ENCODE assay signal across 28 mouse cellular contexts in genomic region chr13:109168556-109169334, GRCm38 (mm10).
DNase-seq lines count a peak whose midpoint lies in the region; ATAC-seq and TF ChIP-seq lines count a peak whose summit lies in the region.
"Had no signal": no experiment of that assay in that cellular context is flagged by ENCODE, and none has a peak within 500 bp of the region (broad histone marks: within the 10 kb centered on the region; RNA-seq: fewer than 3 reads in every experiment).

No protein-coding gene starts in this region.

- H3K9me3 ChIP-seq in forebrain, embryonic 12.5 days, result no peaks in the 10 kb centered on the region
- no peaks in the 10 kb centered on the region for H3K9me3 ChIP-seq in forebrain, embryonic 13.5 days (replicated peaks)
- no peaks in the 10 kb centered on the region for H3K9me3 ChIP-seq in midbrain, embryonic 11.5 days (ENCODE audit: control insufficient read depth, low read length)
- no peaks in the 10 kb centered on the region for H3K9me3 ChIP-seq in midbrain, embryonic 10.5 days (replicated peaks)
- H3K9me3 ChIP-seq in midbrain, embryonic 14.5 days (ENCODE audit: control insufficient read depth, low read length), result no peaks in the 10 kb centered on the region
- H3K9me3 ChIP-seq in liver, postnatal 0 days (ENCODE audit: low read length), result no peaks in the 10 kb centered on the region
- H3K9me3 ChIP-seq: heart, embryonic 12.5 days; liver, embryonic 12.5 days; megakaryocyte, embryonic 14.5 days had no signal

- H3K4me3 ChIP-seq in forebrain, embryonic 12.5 days (replicated peaks), result no peak overlapping the region
- no peak overlapping the region for H3K4me3 ChIP-seq in forebrain, embryonic 13.5 days
- no peak overlapping the region for H3K4me3 ChIP-seq in midbrain, embryonic 11.5 days (ENCODE audit: low read depth, low read length)
- no peak overlapping the region for H3K4me3 ChIP-seq in midbrain, embryonic 10.5 days
- H3K4me3 ChIP-seq in midbrain, embryonic 14.5 days (replicated peaks; ENCODE audit: low read depth, low read length), result no peak overlapping the region
- H3K4me3 ChIP-seq in liver, postnatal 0 days (ENCODE audit: low read depth, low read length), result no peak overlapping the region
- H3K4me3 ChIP-seq: erythroblast, embryonic 14.5 days; heart, adult 2 months; heart, embryonic 12.5 days; liver, embryonic 12.5 days; megakaryocyte, embryonic 14.5 days had no signal

- DNase-seq in midbrain, embryonic 11.5 days (ENCODE audit: low spot score, missing footprints), result no peak
- no peak for DNase-seq in midbrain, embryonic 10.5 days (ENCODE audit: low spot score)
- peak; percentile 47 for DNase-seq in brain, embryonic 14.5 days (ENCODE audit: low read depth)
- DNase-seq in midbrain, embryonic 14.5 days, result peak; percentile 59
- no peak for DNase-seq in liver, postnatal 0 days
- DNase-seq in kidney, adult 11 months, result no peak
- DNase-seq: adrenal gland, postnatal 10 days; cerebellum, adult 11-12 months; cerebellum, adult 9-11 months; forebrain, postnatal 0 days; heart, adult 2 months; heart, postnatal 4 days; kidney, adult 2 months; kidney, postnatal 4 days; left cerebral cortex, postnatal 4 days; lung, adult 18-20 months; lung, postnatal 4 days; right cerebral cortex, postnatal 14 days; thymus, postnatal 4 days had no signal

- H3K9ac ChIP-seq in forebrain, embryonic 12.5 days, result no peak overlapping the region
- no peak overlapping the region for H3K9ac ChIP-seq in forebrain, embryonic 13.5 days
- no peak overlapping the region for H3K9ac ChIP-seq in midbrain, embryonic 11.5 days (ENCODE audit: low read length)
- H3K9ac ChIP-seq in midbrain, embryonic 14.5 days (replicated peaks; ENCODE audit: low read length), result no peak overlapping the region
- no peak overlapping the region for H3K9ac ChIP-seq in liver, postnatal 0 days (replicated peaks)
- H3K9ac ChIP-seq: forebrain, postnatal 0 days; heart, embryonic 12.5 days; liver, embryonic 12.5 days had no signal

- H3K36me3 ChIP-seq in forebrain, embryonic 12.5 days (replicated peaks), result no peaks in the 10 kb centered on the region
- H3K36me3 ChIP-seq in forebrain, embryonic 13.5 days (ENCODE audit: poor library complexity, severe bottlenecking), result no peaks in the 10 kb centered on the region
- no peaks in the 10 kb centered on the region for H3K36me3 ChIP-seq in midbrain, embryonic 11.5 days (ENCODE audit: control insufficient read depth, insufficient read depth, low read length)
- no peaks in the 10 kb centered on the region for H3K36me3 ChIP-seq in midbrain, embryonic 10.5 days
- no peaks in the 10 kb centered on the region for H3K36me3 ChIP-seq in midbrain, embryonic 14.5 days (ENCODE audit: control insufficient read depth, insufficient read depth, low read length)
- no peaks in the 10 kb centered on the region for H3K36me3 ChIP-seq in liver, postnatal 0 days (replicated peaks; ENCODE audit: insufficient read depth, low read length)
- H3K36me3 ChIP-seq: heart, embryonic 12.5 days; liver, embryonic 12.5 days had no signal

- H3K27ac ChIP-seq in forebrain, embryonic 12.5 days, result 0 out of 2 replicates have a peak overlapping the region, but pooled peaks have one; percentile 31
- H3K27ac ChIP-seq in forebrain, embryonic 13.5 days, result no peak overlapping the region
- H3K27ac ChIP-seq in midbrain, embryonic 11.5 days (ENCODE audit: low read depth, low read length), result no peak overlapping the region
- no peak overlapping the region; the same call in 1 of the 2 replicates for H3K27ac ChIP-seq in midbrain, embryonic 10.5 days (replicated peaks)
- no peak overlapping the region; the same call in 1 of the 2 replicates for H3K27ac ChIP-seq in midbrain, embryonic 14.5 days (replicated peaks; ENCODE audit: low read depth, low read length)
- H3K27ac ChIP-seq in liver, postnatal 0 days (ENCODE audit: low read depth), result no peak overlapping the region
- H3K27ac ChIP-seq: heart, adult 2 months; liver, embryonic 12.5 days had no signal

- H3K4me2 ChIP-seq in forebrain, embryonic 12.5 days, result no peak overlapping the region
- no peak overlapping the region for H3K4me2 ChIP-seq in forebrain, embryonic 13.5 days
- H3K4me2 ChIP-seq in midbrain, embryonic 11.5 days, result no peak overlapping the region
- H3K4me2 ChIP-seq in midbrain, embryonic 14.5 days (ENCODE audit: low read length), result no peak overlapping the region
- H3K4me2 ChIP-seq in liver, postnatal 0 days (ENCODE audit: low read depth, low read length), result no peak overlapping the region
- H3K4me2 ChIP-seq: heart, embryonic 12.5 days; liver, embryonic 12.5 days had no signal

- TF ChIP-seq POLR2A in brain, embryonic 14.5 days (IDR thresholded peaks at IDR 0.05; ENCODE audit: borderline replicate concordance, extremely low read depth, insufficient read depth, insufficient read length, poor library complexity, severe bottlenecking), result no peak

- 50% methylated on average over 9 of the region's 9 CpGs for whole genome bisulfite sequencing in forebrain, embryonic 12.5 days
- 34% methylated on average over 9 of the region's 9 CpGs for WGBS in forebrain, embryonic 13.5 days
- WGBS in midbrain, embryonic 11.5 days, result 47% methylated on average over 9 of the region's 9 CpGs
- 73% methylated on average over 9 of the region's 9 CpGs for WGBS in midbrain, embryonic 10.5 days
- WGBS in midbrain, embryonic 14.5 days, result 14% methylated on average over 9 of the region's 9 CpGs
- 86% methylated on average over 9 of the region's 9 CpGs for WGBS in liver, postnatal 0 days (ENCODE audit: insufficient replicate concordance)

- H3K4me1 ChIP-seq in forebrain, embryonic 12.5 days, result peaks cover 12% of the 10 kb centered on the region; the same call in 1 of the 2 replicates
- peaks cover 7% of the 10 kb centered on the region for H3K4me1 ChIP-seq in forebrain, embryonic 13.5 days
- H3K4me1 ChIP-seq in midbrain, embryonic 11.5 days (ENCODE audit: control insufficient read depth, insufficient read depth, low read length), result peaks cover 7% of the 10 kb centered on the region
- peaks cover 10% of the 10 kb centered on the region for H3K4me1 ChIP-seq in midbrain, embryonic 10.5 days
- H3K4me1 ChIP-seq in midbrain, embryonic 14.5 days (ENCODE audit: control insufficient read depth, insufficient read depth, low read length), result no peaks in the 10 kb centered on the region
- no peaks in the 10 kb centered on the region for H3K4me1 ChIP-seq in liver, postnatal 0 days (ENCODE audit: insufficient read depth)
- H3K4me1 ChIP-seq: heart, embryonic 12.5 days; liver, embryonic 12.5 days; megakaryocyte, embryonic 14.5 days had no signal

- no peak for TF ChIP-seq CTCF in brain, embryonic 14.5 days (IDR thresholded peaks at IDR 0.05; ENCODE audit: borderline replicate concordance, extremely low read depth, insufficient read depth, insufficient read length)
- TF ChIP-seq CTCF in liver, postnatal 0 days (IDR thresholded peaks at IDR 0.05; ENCODE audit: low read depth), result no peak

- H3K27me3 ChIP-seq in forebrain, embryonic 12.5 days, result no peaks in the 10 kb centered on the region
- H3K27me3 ChIP-seq in forebrain, embryonic 13.5 days, result no peaks in the 10 kb centered on the region
- H3K27me3 ChIP-seq in midbrain, embryonic 11.5 days (ENCODE audit: control insufficient read depth, insufficient read depth, low read length), result no peaks in the 10 kb centered on the region
- no peaks in the 10 kb centered on the region for H3K27me3 ChIP-seq in midbrain, embryonic 10.5 days (ENCODE audit: low read depth, poor library complexity, severe bottlenecking)
- no peaks in the 10 kb centered on the region for H3K27me3 ChIP-seq in midbrain, embryonic 14.5 days (ENCODE audit: control insufficient read depth, insufficient read depth, low read length)
- H3K27me3 ChIP-seq in liver, postnatal 0 days (ENCODE audit: insufficient read depth, low read length), result no peaks in the 10 kb centered on the region
- H3K27me3 ChIP-seq: heart, embryonic 12.5 days; liver, embryonic 12.5 days had no signal

- peak; percentile 60; the same call in 1 of the 2 replicates for ATAC-seq in forebrain, embryonic 12.5 days (ENCODE audit: low FRiP score)
- no peak for ATAC-seq in forebrain, embryonic 13.5 days
- ATAC-seq in midbrain, embryonic 11.5 days (ENCODE audit: low FRiP score), result peak; percentile 84
- ATAC-seq in midbrain, embryonic 14.5 days (ENCODE audit: low FRiP score, low TSS enrichment), result no peak; the same call in 1 of the 2 replicates
- ATAC-seq in liver, postnatal 0 days, result no peak
- ATAC-seq: forebrain, postnatal 0 days; inflammation-experienced regulatory T-cells, adult 6 months; liver, embryonic 12.5 days; lung, postnatal 0 days; Patski had no signal

- TF ChIP-seq EP300 in liver, postnatal 0 days (IDR thresholded peaks at IDR 0.05; ENCODE audit: low read depth), result no peak

Comparison
In these comparisons a context has a peak if more than half of its experiments do, and no peak if none do; other contexts are left out.
1. ATAC-seq: peak in forebrain, embryonic 12.5 days (single experiment) and midbrain, embryonic 11.5 days (single experiment); none in forebrain, embryonic 13.5 days (single experiment), midbrain, embryonic 14.5 days (single experiment) and liver, postnatal 0 days (single experiment).
2. DNase-seq: peak in brain, embryonic 14.5 days (single experiment) and midbrain, embryonic 14.5 days (single experiment); none in midbrain, embryonic 11.5 days (single experiment), midbrain, embryonic 10.5 days (single experiment), liver, postnatal 0 days (single experiment) and kidney, adult 11 months (single experiment).